Mouse (Mus musculus): ENCODE measurements at regions not wholly inside any gene's neighbourhood (a gene's known extent, or its start where the extent isn't known, plus 50 kb on each side); places are given as distances from the start of the nearest gene placed in this dataset.

DNA sequence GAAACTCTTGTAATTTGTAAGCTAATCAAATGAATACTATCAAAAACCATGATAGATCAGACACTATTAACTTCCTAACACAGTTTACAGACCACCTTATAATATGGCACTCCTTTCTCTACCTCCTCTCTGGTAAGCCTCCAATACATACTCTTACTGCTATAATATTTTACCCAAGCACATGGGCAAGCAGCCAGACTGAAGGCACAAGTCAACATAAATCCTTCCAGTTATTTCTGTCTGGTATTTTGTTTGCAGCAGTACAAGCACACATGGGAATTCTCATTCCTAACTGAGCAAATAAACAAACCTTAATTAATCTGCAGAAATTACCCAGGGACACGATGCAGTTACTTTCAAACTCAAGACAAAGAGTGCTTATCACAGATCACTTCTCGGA lies 210.7 kb upstream of the Zc3h12c start:
- Histone ChIP-seq H3K36me3 (ENCODE audit: control insufficient read depth, insufficient read depth) (no peaks in the 10 kb centered on the region), H3K79me3 (ENCODE audit: low read depth) (no peaks in the 10 kb centered on the region), H3K4me3 (ENCODE audit: insufficient read depth, poor library complexity, severe bottlenecking) (no peak overlapping the region), H3ac (ENCODE audit: control insufficient read depth, insufficient read length, low read depth) (no peak overlapping the region), H3K79me2 (ENCODE audit: control insufficient read depth, insufficient read depth) (no peaks in the 10 kb centered on the region), H3K27me3 (ENCODE audit: control insufficient read depth, insufficient read depth, insufficient read length) (no peaks in the 10 kb centered on the region)
- no peak for TF ChIP-seq FOSL1 (IDR thresholded peaks at IDR 0.05; ENCODE audit: insufficient read depth, low read length, poor library complexity, severe bottlenecking)

DNA sequence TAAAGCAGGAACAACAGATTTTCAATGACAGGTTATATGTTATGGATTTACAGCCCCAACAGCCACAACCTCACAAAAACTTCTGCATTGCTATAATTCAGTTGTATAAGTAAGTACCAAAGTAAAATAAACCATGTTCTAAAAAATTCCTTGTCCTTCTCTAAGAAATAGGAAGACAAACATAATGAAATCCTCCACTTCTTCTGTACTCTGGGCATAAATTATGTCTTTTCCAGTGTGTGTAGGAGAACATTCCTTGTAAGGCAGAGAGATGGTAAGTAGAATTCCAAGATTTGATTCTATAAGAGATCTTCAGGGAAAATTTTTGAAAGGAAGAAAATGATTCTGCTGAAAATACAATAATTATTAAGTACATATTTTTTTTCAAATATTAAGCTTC lies 209.4 kb upstream of the Zc3h12c start:
- Histone ChIP-seq H3ac (ENCODE audit: control insufficient read depth, insufficient read length, low read depth) (no peak overlapping the region), H3K4me3 (ENCODE audit: insufficient read depth, poor library complexity, severe bottlenecking) (no peak overlapping the region), H3K27me3 (ENCODE audit: control insufficient read depth, insufficient read depth, insufficient read length) (no peaks in the 10 kb centered on the region), H3K79me2 (ENCODE audit: control insufficient read depth, insufficient read depth) (no peaks in the 10 kb centered on the region), H3K36me3 (ENCODE audit: control insufficient read depth, insufficient read depth) (no peaks in the 10 kb centered on the region), H3K79me3 (ENCODE audit: low read depth) (no peaks in the 10 kb centered on the region)
- no peak for TF ChIP-seq USF1 (IDR thresholded peaks at IDR 0.05; ENCODE audit: low read depth)
- no peak for TF ChIP-seq CEBPB (IDR thresholded peaks at IDR 0.05; ENCODE audit: low read depth)
- no peak for TF ChIP-seq MAX (IDR thresholded peaks at IDR 0.05)
- TF ChIP-seq MYOG (IDR thresholded peaks at IDR 0.05; ENCODE audit: control insufficient read depth, extremely low read depth, insufficient read length), result no peak
- TF ChIP-seq MYOD1 (IDR thresholded peaks at IDR 0.05; ENCODE audit: control insufficient read depth, insufficient read length, low read depth), result no peak
- no peak for TF ChIP-seq FOSL1 (IDR thresholded peaks at IDR 0.05; ENCODE audit: insufficient read depth, low read length, poor library complexity, severe bottlenecking)
- TF ChIP-seq CTCF (IDR thresholded peaks at IDR 0.05; ENCODE audit: control insufficient read depth, insufficient read depth, insufficient read length), result no peak

DNA sequence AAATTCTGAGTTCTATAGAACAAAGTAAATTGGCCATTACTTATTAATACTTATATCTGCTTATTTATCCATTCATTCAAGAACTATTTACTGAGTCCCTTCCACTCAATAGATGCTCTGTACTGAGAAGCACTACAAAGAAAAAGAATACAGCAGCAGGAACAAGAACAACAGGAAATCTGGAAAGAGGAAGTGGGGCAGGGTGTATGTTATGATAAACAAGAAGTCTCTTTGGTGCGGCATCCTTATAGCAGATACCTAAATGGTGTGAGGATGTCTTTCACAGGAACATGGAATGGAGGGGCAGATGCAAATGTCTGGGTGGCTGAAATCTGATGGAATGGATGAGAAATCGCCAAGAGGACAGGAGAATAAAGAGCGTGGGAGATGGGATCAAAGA lies 208.5 kb upstream of the Zc3h12c start:
- Histone ChIP-seq H3K79me2 (ENCODE audit: control insufficient read depth, insufficient read depth) (no peaks in the 10 kb centered on the region), H3K4me3 (ENCODE audit: insufficient read depth, poor library complexity, severe bottlenecking) (no peak overlapping the region), H3K36me3 (ENCODE audit: control insufficient read depth, insufficient read depth) (no peaks in the 10 kb centered on the region), H3K27me3 (ENCODE audit: control insufficient read depth, insufficient read depth, insufficient read length) (no peaks in the 10 kb centered on the region), H3K79me3 (ENCODE audit: low read depth) (no peaks in the 10 kb centered on the region), H3ac (ENCODE audit: control insufficient read depth, insufficient read length, low read depth) (no peak overlapping the region)
- no peak for TF ChIP-seq FOSL1 (IDR thresholded peaks at IDR 0.05; ENCODE audit: insufficient read depth, low read length, poor library complexity, severe bottlenecking)
- no peak for TF ChIP-seq MAX (IDR thresholded peaks at IDR 0.05)
- no peak for TF ChIP-seq MYOG (IDR thresholded peaks at IDR 0.05; ENCODE audit: control insufficient read depth, extremely low read depth, insufficient read length)

DNA sequence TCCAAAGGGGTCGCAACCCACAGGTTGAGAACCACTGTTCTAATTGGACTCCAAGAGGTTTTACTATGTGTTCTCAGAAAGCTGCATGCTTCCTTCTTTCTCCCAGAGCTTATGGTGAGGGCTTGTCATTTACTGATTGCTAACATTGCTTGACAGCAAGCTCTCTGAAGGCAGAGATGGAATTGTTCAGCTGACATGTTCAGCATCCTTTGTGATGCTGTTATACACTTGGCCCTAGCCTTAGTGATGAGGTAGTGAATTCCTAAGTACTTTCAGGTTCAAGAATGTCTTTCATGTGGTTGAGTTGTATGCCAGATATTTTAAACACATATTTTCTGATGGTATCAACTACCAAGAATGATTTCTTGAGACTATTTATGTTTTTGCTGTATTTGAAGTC lies 202.9 kb upstream of the Zc3h12c start:
- Histone ChIP-seq H3K79me2 (ENCODE audit: control insufficient read depth, insufficient read depth) (no peaks in the 10 kb centered on the region), H3ac (ENCODE audit: control insufficient read depth, insufficient read length, low read depth) (no peak overlapping the region), H3K79me3 (ENCODE audit: low read depth) (no peaks in the 10 kb centered on the region), H3K4me3 (ENCODE audit: insufficient read depth, poor library complexity, severe bottlenecking) (no peak overlapping the region), H3K36me3 (ENCODE audit: control insufficient read depth, insufficient read depth) (no peaks in the 10 kb centered on the region), H3K27me3 (ENCODE audit: control insufficient read depth, insufficient read depth, insufficient read length) (peaks cover 5% of the 10 kb centered on the region)
- TF ChIP-seq FOSL1 (IDR thresholded peaks at IDR 0.05; ENCODE audit: insufficient read depth, low read length, poor library complexity, severe bottlenecking) (no peak), CEBPB (IDR thresholded peaks at IDR 0.05; ENCODE audit: low read depth) (no peak), CTCF (IDR thresholded peaks at IDR 0.05; ENCODE audit: control insufficient read depth, insufficient read depth, insufficient read length) (no peak), MYOD1 (IDR thresholded peaks at IDR 0.05; ENCODE audit: control insufficient read depth, insufficient read length, low read depth) (no peak), MYOG (IDR thresholded peaks at IDR 0.05; ENCODE audit: control insufficient read depth, extremely low read depth, insufficient read length) (no peak), MAX (IDR thresholded peaks at IDR 0.05) (no peak), USF1 (IDR thresholded peaks at IDR 0.05; ENCODE audit: low read depth) (no peak)

DNA sequence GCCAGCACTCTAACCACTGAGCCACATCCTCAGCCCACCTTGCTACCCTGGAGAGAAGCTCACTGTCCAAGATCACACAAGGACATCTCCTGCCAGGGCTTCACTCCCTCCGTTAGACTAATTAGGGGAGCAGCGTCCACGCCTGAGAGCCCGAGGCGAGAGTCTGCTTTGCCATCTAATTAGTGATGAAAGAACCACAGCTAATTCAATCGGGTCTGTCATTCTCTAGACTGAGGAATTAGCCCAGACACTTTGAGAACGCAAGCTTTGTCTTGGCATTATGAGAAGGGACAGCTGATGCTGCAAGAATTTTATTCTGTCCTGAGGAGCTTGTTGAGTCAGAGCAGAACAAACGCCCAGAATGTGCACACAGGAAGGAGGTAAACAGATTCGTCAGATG lies 200.5 kb upstream of the Zc3h12c start:
- H3ac ChIP-seq (ENCODE audit: control insufficient read depth, insufficient read length, low read depth), result no peak overlapping the region
- TF ChIP-seq MYOD1 (IDR thresholded peaks at IDR 0.05; ENCODE audit: control insufficient read depth, insufficient read length, low read depth) (no peak), CTCF (IDR thresholded peaks at IDR 0.05; ENCODE audit: control insufficient read depth, insufficient read depth, insufficient read length) (no peak), USF1 (IDR thresholded peaks at IDR 0.05; ENCODE audit: low read depth) (no peak), MAX (IDR thresholded peaks at IDR 0.05) (no peak), MYOG (IDR thresholded peaks at IDR 0.05; ENCODE audit: control insufficient read depth, extremely low read depth, insufficient read length) (no peak), CEBPB (IDR thresholded peaks at IDR 0.05; ENCODE audit: low read depth) (no peak), FOSL1 (IDR thresholded peaks at IDR 0.05; ENCODE audit: insufficient read depth, low read length, poor library complexity, severe bottlenecking) (no peak)
- H3K4me3 ChIP-seq (ENCODE audit: insufficient read depth, poor library complexity, severe bottlenecking), result no peak overlapping the region
- peaks cover 5% of the 10 kb centered on the region for H3K27me3 ChIP-seq (ENCODE audit: control insufficient read depth, insufficient read depth, insufficient read length)
- H3K79me2 ChIP-seq (ENCODE audit: control insufficient read depth, insufficient read depth), result no peaks in the 10 kb centered on the region
- no peaks in the 10 kb centered on the region for H3K79me3 ChIP-seq (ENCODE audit: low read depth)
- no peaks in the 10 kb centered on the region for H3K36me3 ChIP-seq (ENCODE audit: control insufficient read depth, insufficient read depth)

DNA sequence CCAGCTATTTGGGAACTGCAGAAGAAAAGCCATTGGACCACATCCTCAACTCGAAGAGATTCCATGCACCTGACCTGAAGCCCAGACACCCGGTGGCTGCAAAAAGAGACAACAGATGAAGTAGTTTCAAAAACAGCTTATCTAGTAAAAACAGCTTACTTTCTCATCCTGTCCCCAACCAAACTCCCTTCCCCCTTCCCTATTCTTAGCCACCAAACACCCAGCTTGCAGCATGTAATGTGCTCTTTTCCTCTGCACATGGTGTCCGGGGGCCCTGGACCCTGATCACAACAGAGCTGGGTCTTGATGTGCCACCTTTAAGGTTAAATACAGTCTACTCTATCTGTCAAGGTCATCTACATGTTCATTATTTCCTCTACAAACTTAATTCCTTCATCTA lies 199.7 kb upstream of the Zc3h12c start:
- no peaks in the 10 kb centered on the region for H3K79me2 ChIP-seq (ENCODE audit: control insufficient read depth, insufficient read depth)
- no peaks in the 10 kb centered on the region for H3K36me3 ChIP-seq (ENCODE audit: control insufficient read depth, insufficient read depth)
- H3K27me3 ChIP-seq (ENCODE audit: control insufficient read depth, insufficient read depth, insufficient read length), result peaks cover 5% of the 10 kb centered on the region
- TF ChIP-seq CEBPB (IDR thresholded peaks at IDR 0.05; ENCODE audit: low read depth) (no peak), USF1 (IDR thresholded peaks at IDR 0.05; ENCODE audit: low read depth) (no peak), MYOG (IDR thresholded peaks at IDR 0.05; ENCODE audit: control insufficient read depth, extremely low read depth, insufficient read length) (no peak), MAX (IDR thresholded peaks at IDR 0.05) (no peak), MYOD1 (IDR thresholded peaks at IDR 0.05; ENCODE audit: control insufficient read depth, insufficient read length, low read depth) (no peak), FOSL1 (IDR thresholded peaks at IDR 0.05; ENCODE audit: insufficient read depth, low read length, poor library complexity, severe bottlenecking) (no peak), CTCF (IDR thresholded peaks at IDR 0.05; ENCODE audit: control insufficient read depth, insufficient read depth, insufficient read length) (no peak)
- H3K79me3 ChIP-seq (ENCODE audit: low read depth), result no peaks in the 10 kb centered on the region
- H3K4me3 ChIP-seq (ENCODE audit: insufficient read depth, poor library complexity, severe bottlenecking), result no peak overlapping the region
- no peak overlapping the region for H3ac ChIP-seq (ENCODE audit: control insufficient read depth, insufficient read length, low read depth)

Measured in C2C12 (cell line).